Mouse (Mus musculus) embryonic facial prominence, embryonic 15.5 days (tissue): ENCODE results near the gene Acer1. TPM values are rescaled to one million over a fixed set of nuclear protein-coding genes. Genes with fewer than 3 reads are reported as not detected.
A peak's percentile ranks its signal among the peaks of the same experiment; 100 is the strongest.

Experiments
- ATAC-seq: fragments of 200-750 bp; cut with Nextera tagmentation; 2 replicates; pipeline ENCODE4 v1.8.0; 2017; ENCODE audit warnings: low read depth, moderate TSS enrichment; ENCODE audit not compliant: insufficient number of reproducible peaks, low FRiP score, low TSS enrichment
- H3K27ac ChIP-seq: fragments of 300-500 bp; sonication (generic); replicated peaks from 2 replicates; pipeline ENCODE4 v1.5.1; 2015; ENCODE audit warnings: mild to moderate bottlenecking, inconsistent platforms
- H3K27me3 ChIP-seq: fragments of 300-500 bp; sonication (generic); 2 replicates; pipeline ENCODE4 v1.6.1; 2015; ENCODE audit warnings: inconsistent platforms
- H3K36me3 ChIP-seq: fragments of 300-500 bp; sonication (generic); 2 replicates; pipeline ENCODE4 v1.6.1; 2015; ENCODE audit warnings: mild to moderate bottlenecking, inconsistent platforms
- H3K4me1 ChIP-seq: fragments of 300-500 bp; sonication (generic); 2 replicates; pipeline ENCODE4 v1.6.1; 2015; ENCODE audit warnings: inconsistent platforms
- H3K4me2 ChIP-seq: fragments of 300-500 bp; sonication (generic); replicated peaks from 2 replicates; pipeline ENCODE4 v1.6.1; 2015; ENCODE audit warnings: mild to moderate bottlenecking, inconsistent platforms
- H3K4me3 ChIP-seq: fragments of 300-500 bp; sonication (generic); replicated peaks from 2 replicates; pipeline ENCODE4 v1.5.1; 2015; ENCODE audit warnings: mild to moderate bottlenecking, inconsistent platforms
- H3K9ac ChIP-seq: fragments of 300-500 bp; sonication (generic); 2 replicates; pipeline ENCODE4 v1.6.1; 2015; ENCODE audit warnings: inconsistent platforms
- H3K9me3 ChIP-seq: fragments of 300-500 bp; sonication (generic); replicated peaks from 2 replicates; pipeline ENCODE4 v1.6.1; 2016; ENCODE audit warnings: inconsistent platforms
- WGBS: fragments of 180-500 bp; shearing (Covaris S2); methylation state at CpG from one replicate; pipeline ENCODE4 v1.1.7; 2015; 5-methylcytosine and 5-hydroxymethylcytosine counted together
- polyA plus RNA-seq: library from polyadenylated mRNA; unstranded; fragments of >200 nt; fragmentation: Nextera tagmentation; extraction: Ambion mirVana; gene quantifications from 2 replicates; pipeline ENCODE4 v1.2.1, GENCODE M21; 2015

The Acer1 gene
- 10.2 and 10.4 TPM in 2 replicates for polyA plus RNA-seq

GRCm38 (mm10) chr17:56982013-56982412 lies at the start of gene Acer1:
Acer1 (minus strand) TSS chr17:56982126.
- Histone ChIP-seq H3K4me3 (no peak within 1 kb of the TSS), H3K9me3 (no peaks in the 10 kb centered on the region), H3K27ac (0 out of 2 replicates have a peak within 1 kb of the TSS, but pooled peaks have one; percentile 22), H3K9ac (no peak within 1 kb of the TSS), H3K4me1 (no peaks in the 10 kb centered on the region), H3K4me2 (no peak within 1 kb of the TSS), H3K27me3 (no peaks in the 10 kb centered on the region), H3K36me3 (no peaks in the 10 kb centered on the region)
- no peak for ATAC-seq
- 73% methylated on average over 5 of the region's 5 CpGs for WGBS

GRCm38 (mm10) chr17:57030931-57031660 lies 49.2 kb upstream of the Acer1 start, which contains the start of gene Khsrp:
Khsrp (minus strand) TSS chr17:57031522.
- ATAC-seq: no peak
- under 1% methylated on average over 84 of the region's 99 CpGs for WGBS
- Histone ChIP-seq H3K4me3 (peak within 1 kb of the TSS; percentile 90), H3K4me2 (peak within 1 kb of the TSS; percentile 68), H3K36me3 (peaks cover 28% of the 10 kb centered on the region), H3K27me3 (no peaks in the 10 kb centered on the region), H3K4me1 (peaks cover 12% of the 10 kb centered on the region), H3K27ac (peak within 1 kb of the TSS; percentile 93), H3K9ac (peak within 1 kb of the TSS; percentile 100), H3K9me3 (no peaks in the 10 kb centered on the region)

- Histone ChIP-seq H3K4me3 (peak overlapping the region; percentile 90), H3K4me2 (peak overlapping the region; percentile 68), H3K4me1 (peaks cover 12% of the 10 kb centered on the region), H3K9me3 (no peaks in the 10 kb centered on the region), H3K36me3 (peaks cover 42% of the 10 kb centered on the region), H3K9ac (peak overlapping the region; percentile 100), H3K27ac (no peak overlapping the region), H3K27me3 (no peaks in the 10 kb centered on the region)
- 43% methylated on average over 8 of the region's 8 CpGs for WGBS
- ATAC-seq: no peak
Observed at GRCm38 (mm10) chr17:57029691-57030090, 47.8 kb upstream of the Acer1 start.

GRCm38 (mm10) chr17:57027471-57027870 lies 45.5 kb upstream of the Acer1 start:
- no peak for ATAC-seq

GRCm38 (mm10) chr17:57020960-57021359 lies 39.0 kb upstream of the Acer1 start:
- Histone ChIP-seq H3K9ac (no peak overlapping the region), H3K4me1 (no peaks in the 10 kb centered on the region), H3K36me3 (peaks cover 65% of the 10 kb centered on the region), H3K4me3 (no peak overlapping the region), H3K9me3 (no peaks in the 10 kb centered on the region), H3K27me3 (no peaks in the 10 kb centered on the region), H3K4me2 (no peak overlapping the region), H3K27ac (no peak overlapping the region)
- whole genome bisulfite sequencing: 86% methylated on average over 5 of the region's 5 CpGs
- ATAC-seq: no peak

More at GRCm38 (mm10) chr17:57027471-57027870, 45.5 kb upstream of the Acer1 start:
- peaks cover 12% of the 10 kb centered on the region for H3K4me1 ChIP-seq
- H3K4me3 ChIP-seq: no peak overlapping the region
- no peaks in the 10 kb centered on the region for H3K27me3 ChIP-seq
- 86% methylated on average over 4 of the region's 4 CpGs for WGBS
- H3K9me3 ChIP-seq: no peaks in the 10 kb centered on the region
- peaks cover 64% of the 10 kb centered on the region for H3K36me3 ChIP-seq
- no peak overlapping the region for H3K4me2 ChIP-seq
- no peak overlapping the region for H3K9ac ChIP-seq
- no peak overlapping the region for H3K27ac ChIP-seq

GRCm38 (mm10) chr17:57019693-57020092 lies 37.8 kb upstream of the Acer1 start:
- 86% methylated on average over 2 of the region's 2 CpGs for WGBS
- H3K27me3 ChIP-seq: no peaks in the 10 kb centered on the region
- no peak for ATAC-seq
- no peak overlapping the region for H3K4me2 ChIP-seq
- peaks cover 52% of the 10 kb centered on the region for H3K36me3 ChIP-seq
- no peaks in the 10 kb centered on the region for H3K4me1 ChIP-seq
- no peak overlapping the region for H3K9ac ChIP-seq
- no peak overlapping the region for H3K27ac ChIP-seq
- H3K4me3 ChIP-seq: no peak overlapping the region
- H3K9me3 ChIP-seq: no peaks in the 10 kb centered on the region

GRCm38 (mm10) chr17:57012245-57012795 lies 30.4 kb upstream of the Acer1 start:
- ATAC-seq: no peak
- WGBS: 68% methylated on average over 13 of the region's 13 CpGs
- H3K9ac ChIP-seq: no peak overlapping the region

GRCm38 (mm10) chr17:57011236-57012141 lies 29.6 kb upstream of the Acer1 start, which contains the start of the genes Gtf2f1 and Gm17949:
Gtf2f1 (minus strand) TSS chr17:57011288.
Gm17949 (plus strand) TSS chr17:57011469.
- peak; percentile 92 for ATAC-seq
- Histone ChIP-seq H3K4me2 (peak within 1 kb of the TSS; percentile 85), H3K4me1 (peaks cover 21% of the 10 kb centered on the region), H3K27me3 (no peaks in the 10 kb centered on the region), H3K36me3 (peaks cover 24% of the 10 kb centered on the region), H3K9ac (peak within 1 kb of the TSS; percentile 81), H3K9me3 (no peaks in the 10 kb centered on the region), H3K27ac (peak within 1 kb of the TSS; percentile 98), H3K4me3 (peak within 1 kb of the TSS; percentile 80)
- WGBS: under 1% methylated on average over 51 of the region's 51 CpGs

More at GRCm38 (mm10) chr17:57012245-57012795, 30.4 kb upstream of the Acer1 start:
- Histone ChIP-seq H3K27ac (peak overlapping the region; percentile 98), H3K9me3 (no peaks in the 10 kb centered on the region), H3K4me2 (peak overlapping the region; percentile 79), H3K36me3 (peaks cover 16% of the 10 kb centered on the region), H3K4me1 (peaks cover 18% of the 10 kb centered on the region), H3K27me3 (no peaks in the 10 kb centered on the region), H3K4me3 (peak overlapping the region; percentile 80)

GRCm38 (mm10) chr17:57010911-57011235 lies 28.9 kb upstream of the Acer1 start:
- Histone ChIP-seq H3K9ac (peak overlapping the region; percentile 81), H3K27me3 (no peaks in the 10 kb centered on the region), H3K27ac (peak overlapping the region; percentile 86), H3K4me2 (peak overlapping the region; percentile 85), H3K4me3 (peak overlapping the region; percentile 80), H3K9me3 (no peaks in the 10 kb centered on the region), H3K4me1 (peaks cover 21% of the 10 kb centered on the region), H3K36me3 (peaks cover 30% of the 10 kb centered on the region)
- under 1% methylated on average over 19 of the region's 19 CpGs for WGBS
- no peak for ATAC-seq

GRCm38 (mm10) chr17:57007137-57007905 lies 25.4 kb upstream of the Acer1 start:
- Histone ChIP-seq H3K4me1 (peaks cover 18% of the 10 kb centered on the region), H3K4me2 (no peak overlapping the region), H3K27ac (0 out of 2 replicates have a peak overlapping the region, but pooled peaks have one; percentile 44), H3K9ac (no peak overlapping the region), H3K9me3 (no peaks in the 10 kb centered on the region), H3K27me3 (no peaks in the 10 kb centered on the region), H3K4me3 (no peak overlapping the region), H3K36me3 (peaks cover 62% of the 10 kb centered on the region)
- ATAC-seq: no peak
- WGBS: 88% methylated on average over 13 of the region's 13 CpGs
